Mouse (Mus musculus) hindbrain, embryonic 13.5 days (tissue): Measurements from ENCODE around the gene Sh3d19. TPM values are rescaled to one million over a fixed set of nuclear protein-coding genes. Genes with fewer than 3 reads are reported as not detected.
A peak's percentile ranks its signal among the peaks of the same experiment; 100 is the strongest.
"Not testable (repeated sequence)": the region's sequence is repeated elsewhere in the genome, so short reads cannot be mapped to it uniquely, and the experiment has no call there.

Experiments used
- ATAC-seq: fragments of 200-750 bp; cut with Nextera tagmentation; 2 replicates; pipeline ENCODE4 v1.8.0; 2017; ENCODE audit warnings: moderate TSS enrichment; ENCODE audit not compliant: low FRiP score
- H3K27ac ChIP-seq: fragments of 300-500 bp; sonication (generic); 2 replicates; pipeline ENCODE4 v1.5.1; 2015; ENCODE audit warnings: inconsistent platforms, mild to moderate bottlenecking, moderate library complexity
- H3K27me3 ChIP-seq: fragments of 300-500 bp; sonication (generic); 2 replicates; pipeline ENCODE4 v1.6.1; 2015; ENCODE audit warnings: mild to moderate bottlenecking, inconsistent platforms
- H3K36me3 ChIP-seq: fragments of 300-500 bp; sonication (generic); 2 replicates; pipeline ENCODE4 v1.6.1; 2015; ENCODE audit warnings: mild to moderate bottlenecking, inconsistent platforms
- H3K4me1 ChIP-seq: fragments of 300-500 bp; sonication (generic); replicated peaks from 2 replicates; pipeline ENCODE4 v1.6.1; 2015; ENCODE audit warnings: inconsistent platforms
- H3K4me2 ChIP-seq: fragments of 300-500 bp; sonication (generic); 2 replicates; pipeline ENCODE4 v1.6.1; 2015; ENCODE audit warnings: inconsistent platforms, mild to moderate bottlenecking, moderate library complexity
- H3K4me3 ChIP-seq: fragments of 300-500 bp; sonication (generic); 2 replicates; pipeline ENCODE4 v1.5.1; 2015; ENCODE audit warnings: mild to moderate bottlenecking, inconsistent platforms
- H3K9ac ChIP-seq: fragments of 300-500 bp; sonication (generic); 2 replicates; pipeline ENCODE4 v1.6.1; 2015; ENCODE audit warnings: mild to moderate bottlenecking, inconsistent platforms
- H3K9me3 ChIP-seq: fragments of 300-500 bp; sonication (generic); 2 replicates; pipeline ENCODE4 v1.6.1; 2016; ENCODE audit warnings: inconsistent platforms
- whole genome bisulfite sequencing: fragments of 180-500 bp; shearing (Covaris S2); methylation state at CpG from one replicate; pipeline ENCODE4 v1.1.7; 2015; 5-methylcytosine and 5-hydroxymethylcytosine counted together
- polyA plus RNA-seq: library from polyadenylated mRNA; unstranded; fragments of >200 nt; fragmentation: Nextera tagmentation; extraction: Ambion mirVana; gene quantifications from 2 replicates; pipeline ENCODE4 v1.2.1, GENCODE M21; 2015

Sh3d19 gene
- polyA plus RNA-seq, 1 experiment from 2014 or later, result 11.2 TPM

GRCm38 (mm10) chr3:85952696-85953283, 18.1 kb upstream of the Sh3d19 start:
- Histone ChIP-seq H3K36me3 (no peaks in the 10 kb centered on the region; the same call in 1 of the 2 replicates), H3K4me3 (no peak overlapping the region), H3K9ac (no peak overlapping the region), H3K9me3 (peaks cover 8% of the 10 kb centered on the region), H3K27ac (no peak overlapping the region), H3K4me1 (no peaks in the 10 kb centered on the region), H3K27me3 (no peaks in the 10 kb centered on the region), H3K4me2 (no peak overlapping the region)
- no peak for ATAC-seq
- 88% methylated on average over 10 of the region's 10 CpGs for WGBS

GRCm38 (mm10) chr3:85955269-85955668, 15.6 kb upstream of the Sh3d19 start:
- ATAC-seq, result no peak
- Histone ChIP-seq H3K4me1 (no peaks in the 10 kb centered on the region), H3K27me3 (no peaks in the 10 kb centered on the region), H3K27ac (no peak overlapping the region), H3K9ac (no peak overlapping the region), H3K36me3 (no peaks in the 10 kb centered on the region), H3K4me2 (no peak overlapping the region), H3K4me3 (no peak overlapping the region), H3K9me3 (peaks cover 2% of the 10 kb centered on the region; the same call in 1 of the 2 replicates)
- WGBS, result 83% methylated on average over 9 of the region's 9 CpGs

GRCm38 (mm10) chr3:85955704-85956103, 15.2 kb upstream of the Sh3d19 start:
- H3K27ac ChIP-seq, result no peak overlapping the region
- H3K9ac ChIP-seq, result no peak overlapping the region
- H3K27me3 ChIP-seq, result no peaks in the 10 kb centered on the region
- H3K4me3 ChIP-seq, result no peak overlapping the region
- no peak for ATAC-seq
- 89% methylated on average over 5 of the region's 5 CpGs for WGBS
- H3K4me1 ChIP-seq, result no peaks in the 10 kb centered on the region
- H3K9me3 ChIP-seq, result peaks cover 2% of the 10 kb centered on the region; the same call in 1 of the 2 replicates
- no peak overlapping the region for H3K4me2 ChIP-seq
- no peaks in the 10 kb centered on the region for H3K36me3 ChIP-seq

GRCm38 (mm10) chr3:85959669-85960068, 11.2 kb upstream of the Sh3d19 start:
- H3K9me3 ChIP-seq, result peaks cover 11% of the 10 kb centered on the region; the same call in 1 of the 2 replicates
- WGBS, result 83% methylated on average over 1 of the region's 1 CpGs
- no peak for ATAC-seq
- H3K9ac ChIP-seq, result no peak overlapping the region
- no peaks in the 10 kb centered on the region for H3K4me1 ChIP-seq
- no peak overlapping the region for H3K27ac ChIP-seq
- no peaks in the 10 kb centered on the region for H3K27me3 ChIP-seq
- no peaks in the 10 kb centered on the region for H3K36me3 ChIP-seq
- no peak overlapping the region for H3K4me3 ChIP-seq
- H3K4me2 ChIP-seq, result no peak overlapping the region

GRCm38 (mm10) chr3:85961134-85961533, 9.8 kb upstream of the Sh3d19 start:
- H3K4me3 ChIP-seq, result no peak overlapping the region
- no peaks in the 10 kb centered on the region for H3K36me3 ChIP-seq
- no peak for ATAC-seq
- H3K27ac ChIP-seq, result no peak overlapping the region
- no peaks in the 10 kb centered on the region for H3K27me3 ChIP-seq
- no peaks in the 10 kb centered on the region for H3K4me1 ChIP-seq
- no peak overlapping the region for H3K4me2 ChIP-seq
- WGBS, result 57% methylated on average over 5 of the region's 5 CpGs
- H3K9ac ChIP-seq, result no peak overlapping the region
- H3K9me3 ChIP-seq, result peaks cover 9% of the 10 kb centered on the region; the same call in 1 of the 2 replicates

GRCm38 (mm10) chr3:85965479-85965878, 5.4 kb upstream of the Sh3d19 start:
- Histone ChIP-seq H3K36me3 (no peaks in the 10 kb centered on the region), H3K4me3 (no peak overlapping the region), H3K9me3 (peaks cover 9% of the 10 kb centered on the region; the same call in 1 of the 2 replicates), H3K4me2 (no peak overlapping the region), H3K27me3 (no peaks in the 10 kb centered on the region), H3K4me1 (peaks cover 4% of the 10 kb centered on the region; the same call in 1 of the 2 replicates), H3K9ac (no peak overlapping the region), H3K27ac (no peak overlapping the region)
- WGBS, result 89% methylated on average over 4 of the region's 4 CpGs
- no peak for ATAC-seq

- no peak overlapping the region for H3K4me2 ChIP-seq
- no peak for ATAC-seq
- H3K4me3 ChIP-seq, result no peak overlapping the region
- H3K27me3 ChIP-seq, result no peaks in the 10 kb centered on the region
- no peaks in the 10 kb centered on the region for H3K9me3 ChIP-seq
- peaks cover 14% of the 10 kb centered on the region for H3K4me1 ChIP-seq
- 90% methylated on average over 8 of the region's 8 CpGs for WGBS
- H3K27ac ChIP-seq, result no peak overlapping the region
- H3K36me3 ChIP-seq, result no peaks in the 10 kb centered on the region
- H3K9ac ChIP-seq, result no peak overlapping the region
Measured at GRCm38 (mm10) chr3:85969040-85969439, 1.9 kb upstream of the Sh3d19 start.

- ATAC-seq, result peak; percentile 30; the same call in 1 of the 2 replicates
- H3K36me3 ChIP-seq, result no peaks in the 10 kb centered on the region
- peak overlapping the region; percentile 77 for H3K4me3 ChIP-seq
- no peaks in the 10 kb centered on the region for H3K27me3 ChIP-seq
- peak overlapping the region; percentile 84 for H3K4me2 ChIP-seq
- peaks cover 14% of the 10 kb centered on the region for H3K4me1 ChIP-seq
- H3K9ac ChIP-seq, result peak overlapping the region; percentile 89
- H3K9me3 ChIP-seq, result no peaks in the 10 kb centered on the region
- 2% methylated on average over 13 of the region's 13 CpGs for WGBS
- no peak overlapping the region for H3K27ac ChIP-seq
Measured at GRCm38 (mm10) chr3:85971599-85971975, 678 bp downstream of the Sh3d19 start.

- no peak for ATAC-seq
- H3K4me2 ChIP-seq, result no peak overlapping the region
- H3K27ac ChIP-seq, result no peak overlapping the region
- 93% methylated on average over 10 of the region's 10 CpGs for WGBS
- peaks cover 14% of the 10 kb centered on the region for H3K4me1 ChIP-seq
- H3K9me3 ChIP-seq, result no peaks in the 10 kb centered on the region
- no peaks in the 10 kb centered on the region for H3K27me3 ChIP-seq
- no peak overlapping the region for H3K9ac ChIP-seq
- H3K36me3 ChIP-seq, result no peaks in the 10 kb centered on the region
- H3K4me3 ChIP-seq, result no peak overlapping the region
Measured at GRCm38 (mm10) chr3:85973376-85974140, 2.6 kb downstream of the Sh3d19 start.

GRCm38 (mm10) chr3:85974451-85974850, 3.5 kb downstream of the Sh3d19 start:
- no peak overlapping the region for H3K4me2 ChIP-seq
- WGBS, result 85% methylated on average over 4 of the region's 4 CpGs

GRCm38 (mm10) chr3:85980036-85980435, 9.1 kb downstream of the Sh3d19 start:
- no peak for ATAC-seq
- Histone ChIP-seq H3K36me3 (no peaks in the 10 kb centered on the region), H3K9ac (no peak overlapping the region), H3K27ac (no peak overlapping the region), H3K9me3 (no peaks in the 10 kb centered on the region), H3K4me3 (no peak overlapping the region), H3K27me3 (no peaks in the 10 kb centered on the region), H3K4me2 (no peak overlapping the region), H3K4me1 (no peaks in the 10 kb centered on the region)
- WGBS, result 92% methylated on average over 4 of the region's 4 CpGs

More at GRCm38 (mm10) chr3:85974451-85974850, 3.5 kb downstream of the Sh3d19 start:
- Histone ChIP-seq H3K27ac (no peak overlapping the region), H3K9me3 (no peaks in the 10 kb centered on the region), H3K4me3 (no peak overlapping the region), H3K36me3 (no peaks in the 10 kb centered on the region), H3K4me1 (peaks cover 14% of the 10 kb centered on the region), H3K27me3 (no peaks in the 10 kb centered on the region), H3K9ac (no peak overlapping the region)
- ATAC-seq, result no peak

GRCm38 (mm10) chr3:85981761-85982160, 10.9 kb downstream of the Sh3d19 start:
- H3K27me3 ChIP-seq, H3K4me2 ChIP-seq, H3K27ac ChIP-seq, H3K4me1 ChIP-seq, H3K9ac ChIP-seq, ATAC-seq, H3K36me3 ChIP-seq, H3K9me3 ChIP-seq, H3K4me3 ChIP-seq: not testable (repeated sequence)
- 89% methylated on average over 3 of the region's 3 CpGs for WGBS

- Histone ChIP-seq H3K9ac (no peak overlapping the region), H3K4me2 (no peak overlapping the region), H3K4me1 (no peaks in the 10 kb centered on the region), H3K36me3 (no peaks in the 10 kb centered on the region), H3K4me3 (no peak overlapping the region), H3K9me3 (no peaks in the 10 kb centered on the region), H3K27ac (no peak overlapping the region), H3K27me3 (no peaks in the 10 kb centered on the region)
- WGBS, result 92% methylated on average over 6 of the region's 6 CpGs
- ATAC-seq, result no peak
Measured at GRCm38 (mm10) chr3:85984537-85984936, 13.6 kb downstream of the Sh3d19 start.
